Mouse (Mus musculus) heart, embryonic 11.5 days (tissue): ENCODE results near the gene Itgam. TPM values are rescaled to one million over a fixed set of nuclear protein-coding genes. Genes with fewer than 3 reads are reported as not detected.

ENCODE experiments used
- ATAC-seq: fragments of 200-750 bp; cut with Nextera tagmentation; replicated peaks from 2 replicates; pipeline ENCODE4 v1.8.0; 2017; ENCODE audit warnings: moderate library complexity; ENCODE audit not compliant: insufficient number of reproducible peaks, low FRiP score, low TSS enrichment
- H3K27ac ChIP-seq: fragments of 300-500 bp; sonication (generic); 2 replicates; pipeline ENCODE4 v1.5.1; 2014; ENCODE audit warnings: mild to moderate bottlenecking, low read depth, low read length
- H3K27me3 ChIP-seq: fragments of 300-500 bp; sonication (generic); 2 replicates; pipeline ENCODE4 v1.6.1; 2014; ENCODE audit warnings: mild to moderate bottlenecking, low read length, mixed read lengths; ENCODE audit not compliant: control insufficient read depth, insufficient read depth
- H3K36me3 ChIP-seq: fragments of 300-500 bp; sonication (generic); 2 replicates; pipeline ENCODE4 v1.6.1; 2014; ENCODE audit warnings: mild to moderate bottlenecking, low read length, moderate library complexity, mixed read lengths; ENCODE audit not compliant: control insufficient read depth, insufficient read depth
- H3K4me1 ChIP-seq: fragments of 300-500 bp; sonication (generic); 2 replicates; pipeline ENCODE4 v1.6.1; 2014; ENCODE audit warnings: low read length; ENCODE audit not compliant: control insufficient read depth, insufficient read depth
- H3K4me2 ChIP-seq: fragments of 300-500 bp; sonication (generic); 2 replicates; pipeline ENCODE4 v1.6.1; 2014; ENCODE audit warnings: mild to moderate bottlenecking, moderate library complexity
- H3K4me3 ChIP-seq: fragments of 300-500 bp; sonication (generic); 2 replicates; pipeline ENCODE4 v1.5.1; 2014; ENCODE audit warnings: low read depth, low read length
- H3K9ac ChIP-seq: fragments of 300-500 bp; sonication (generic); 2 replicates; pipeline ENCODE4 v1.6.1; 2014; ENCODE audit warnings: mild to moderate bottlenecking, low read depth, low read length, moderate library complexity
- H3K9me3 ChIP-seq: fragments of 300-500 bp; sonication (generic); replicated peaks from 2 replicates; pipeline ENCODE4 v1.6.1; 2016; ENCODE audit warnings: low read length; ENCODE audit not compliant: control insufficient read depth
- WGBS: fragments of 180-500 bp; shearing (Covaris S2); extraction: QIAGEN DNeasy Blood & Tissue Kit; methylation state at CpG from one replicate; pipeline ENCODE4 v1.1.7; 2014; ENCODE audit not compliant: insufficient replicate concordance; 5-methylcytosine and 5-hydroxymethylcytosine counted together
- polyA plus RNA-seq: library from polyadenylated mRNA; unstranded; fragments of >200 nt; fragmentation: Nextera tagmentation; extraction: Ambion mirVana; gene quantifications from 2 replicates; pipeline ENCODE4 v1.2.1, GENCODE M21; 2014

The Itgam gene
- polyA plus RNA-seq, 1 experiment from 2014 or later, result 0.29 TPM

DNA sequence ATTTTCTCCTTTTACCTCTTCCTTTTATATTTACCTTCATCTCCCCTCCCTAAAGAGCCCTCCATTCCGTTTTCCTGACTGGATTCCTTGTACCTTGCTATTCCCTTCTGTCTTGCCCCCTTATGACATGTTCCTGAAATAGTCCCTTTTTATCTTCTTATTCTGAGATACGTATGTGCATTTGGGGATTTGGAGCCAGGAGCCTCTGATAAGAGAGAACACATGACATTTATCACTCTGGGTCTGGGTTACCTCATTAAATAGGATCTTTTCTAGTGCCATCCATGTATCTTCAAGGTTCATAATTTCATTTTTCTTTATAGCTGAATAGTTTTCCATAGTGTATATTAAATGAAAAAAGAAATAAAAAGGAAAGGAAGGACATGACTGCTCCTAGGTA, 16.8 kb upstream of the Itgam start:
- no peak for ATAC-seq
- Histone ChIP-seq H3K4me1 (no peaks in the 10 kb centered on the region), H3K36me3 (no peaks in the 10 kb centered on the region)

DNA sequence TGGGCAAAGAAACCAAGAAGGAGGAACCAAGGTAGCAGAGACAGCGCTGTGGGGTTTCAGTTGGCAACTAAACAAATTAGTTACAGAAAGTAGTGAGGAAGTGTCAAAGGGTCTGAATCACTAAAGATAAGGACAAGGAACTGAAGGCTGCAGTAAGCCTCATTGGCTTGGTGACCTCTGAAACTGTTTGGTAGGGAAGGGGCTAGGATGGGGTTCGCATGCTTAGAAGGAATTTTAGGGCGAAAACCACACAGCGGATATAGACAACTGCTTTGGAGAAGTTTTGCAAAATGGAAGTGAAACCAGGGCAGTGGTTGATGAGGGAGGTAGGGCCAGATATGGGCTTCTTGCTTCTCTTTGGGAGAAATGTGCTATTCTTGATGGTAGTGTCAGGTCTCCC, 13.6 kb upstream of the Itgam start:
- H3K27ac ChIP-seq, result no peak overlapping the region
- H3K9ac ChIP-seq, result no peak overlapping the region
- no peak overlapping the region for H3K4me2 ChIP-seq
- H3K9me3 ChIP-seq, result no peaks in the 10 kb centered on the region
- no peaks in the 10 kb centered on the region for H3K27me3 ChIP-seq
- H3K4me1 ChIP-seq, result no peaks in the 10 kb centered on the region
- no peak overlapping the region for H3K4me3 ChIP-seq
- ATAC-seq, result no peak
- WGBS, result 77% methylated on average over 4 of the region's 4 CpGs
- H3K36me3 ChIP-seq, result no peaks in the 10 kb centered on the region

More for the DNA sequence above, 16.8 kb upstream of the Itgam start:
- Histone ChIP-seq H3K9me3 (no peaks in the 10 kb centered on the region), H3K27me3 (no peaks in the 10 kb centered on the region), H3K27ac (no peak overlapping the region), H3K4me2 (no peak overlapping the region), H3K4me3 (no peak overlapping the region), H3K9ac (no peak overlapping the region)
- WGBS, result 47% methylated on average over 2 of the region's 2 CpGs

DNA sequence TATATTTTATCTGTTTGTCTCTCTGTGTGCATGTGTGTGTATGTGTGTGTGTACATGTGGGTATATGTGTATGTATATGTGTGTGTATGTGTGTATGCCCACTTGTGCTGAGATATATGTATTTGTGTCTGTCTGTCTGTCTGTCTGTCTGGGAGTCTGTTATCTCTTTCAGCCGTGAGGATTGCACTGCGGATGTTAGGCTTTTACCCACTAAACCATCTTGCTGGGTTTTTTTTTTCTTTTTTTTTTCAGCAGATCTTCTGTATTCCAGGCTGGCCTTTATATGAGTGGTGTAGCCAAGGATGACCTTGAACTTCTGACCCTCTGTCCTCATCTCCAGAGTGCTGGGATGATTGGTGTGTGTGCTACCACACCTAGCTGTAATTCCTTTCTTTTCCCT, 13.2 kb upstream of the Itgam start:
- no peaks in the 10 kb centered on the region for H3K9me3 ChIP-seq
- no peak overlapping the region for H3K4me3 ChIP-seq
- no peaks in the 10 kb centered on the region for H3K36me3 ChIP-seq
- H3K9ac ChIP-seq, result no peak overlapping the region
- H3K27ac ChIP-seq, result no peak overlapping the region
- H3K4me2 ChIP-seq, result no peak overlapping the region
- 73% methylated on average over 2 of the region's 2 CpGs for WGBS
- ATAC-seq, result no peak
- no peaks in the 10 kb centered on the region for H3K27me3 ChIP-seq
- no peaks in the 10 kb centered on the region for H3K4me1 ChIP-seq

DNA sequence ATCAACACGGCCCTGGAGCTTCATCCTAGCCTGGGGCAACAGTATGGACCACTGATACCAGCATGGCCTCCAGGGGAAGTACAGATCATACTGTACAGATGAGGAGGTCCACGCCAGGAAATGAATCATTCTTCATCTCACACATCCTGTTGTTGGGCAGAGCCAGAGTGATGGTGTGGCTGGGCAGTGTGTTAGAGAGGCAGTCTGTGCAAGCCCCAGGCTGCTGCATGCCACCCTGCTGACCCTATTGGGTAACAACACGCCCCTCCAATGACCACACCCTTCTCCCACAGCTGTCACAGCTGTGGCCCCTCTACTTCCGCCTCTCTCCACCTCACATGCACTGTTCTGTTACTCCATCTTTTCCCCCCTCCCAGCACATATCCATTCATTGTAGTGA, 11.7 kb upstream of the Itgam start:
- Histone ChIP-seq H3K27ac (no peak overlapping the region), H3K27me3 (no peaks in the 10 kb centered on the region), H3K9ac (no peak overlapping the region), H3K4me3 (no peak overlapping the region), H3K4me1 (no peaks in the 10 kb centered on the region), H3K9me3 (no peaks in the 10 kb centered on the region), H3K36me3 (no peaks in the 10 kb centered on the region), H3K4me2 (no peak overlapping the region)
- WGBS, result 59% methylated on average over 4 of the region's 4 CpGs
- ATAC-seq, result no peak

DNA sequence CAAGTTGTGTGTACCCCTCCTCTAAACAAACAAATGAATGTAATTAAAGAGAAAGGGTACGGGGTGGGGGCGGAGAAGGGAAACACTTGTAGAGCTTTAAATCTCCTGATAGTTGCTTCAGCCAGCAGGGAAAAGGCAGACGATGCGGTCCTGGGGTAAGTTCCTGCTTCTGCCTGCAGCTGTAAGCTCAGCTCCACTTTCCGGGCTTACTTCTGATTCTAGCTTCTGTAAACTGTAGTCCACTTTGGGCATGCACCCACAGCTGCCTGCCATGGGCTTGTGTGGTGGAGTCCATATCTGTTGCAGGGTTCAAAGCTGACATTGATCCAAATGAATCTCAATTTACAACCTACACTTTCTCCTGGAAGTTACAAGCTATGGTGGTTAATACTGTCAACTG, 9.4 kb upstream of the Itgam start:
- WGBS, result 73% methylated on average over 5 of the region's 5 CpGs
- H3K27me3 ChIP-seq, result no peaks in the 10 kb centered on the region
- H3K27ac ChIP-seq, result no peak overlapping the region
- no peaks in the 10 kb centered on the region for H3K9me3 ChIP-seq
- H3K4me2 ChIP-seq, result no peak overlapping the region
- H3K4me3 ChIP-seq, result no peak overlapping the region
- H3K36me3 ChIP-seq, result no peaks in the 10 kb centered on the region
- no peak for ATAC-seq
- no peaks in the 10 kb centered on the region for H3K4me1 ChIP-seq
- no peak overlapping the region for H3K9ac ChIP-seq

DNA sequence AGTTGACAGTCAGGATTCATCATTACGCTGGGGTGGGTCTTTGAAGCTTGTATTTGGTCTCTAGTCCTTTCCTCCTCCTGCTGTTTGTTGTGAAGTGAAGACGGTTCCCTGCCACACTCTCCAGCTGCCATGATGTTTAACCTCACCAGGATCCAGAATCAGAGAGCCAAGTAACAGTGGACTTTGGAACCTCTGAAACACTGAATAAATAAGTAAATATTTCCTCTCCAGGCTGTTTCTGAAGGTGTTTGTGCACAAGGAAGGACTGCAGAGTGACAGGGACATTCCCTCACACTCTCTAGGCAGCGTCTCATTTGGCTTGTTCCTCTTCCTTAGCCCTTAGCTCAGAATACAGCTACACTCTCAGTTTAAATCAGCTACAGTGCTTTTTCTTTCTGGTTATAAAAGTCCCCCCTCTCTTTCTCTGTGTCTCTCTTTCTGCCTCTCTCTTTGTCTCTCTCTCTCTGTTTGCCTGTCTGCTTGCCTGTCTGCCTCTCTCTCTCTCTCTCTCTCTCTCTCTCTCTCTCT, 5.5 kb upstream of the Itgam start:
- ATAC-seq, result no peak
- no peak overlapping the region for H3K27ac ChIP-seq
- WGBS, result 58% methylated on average over 3 of the region's 3 CpGs

DNA sequence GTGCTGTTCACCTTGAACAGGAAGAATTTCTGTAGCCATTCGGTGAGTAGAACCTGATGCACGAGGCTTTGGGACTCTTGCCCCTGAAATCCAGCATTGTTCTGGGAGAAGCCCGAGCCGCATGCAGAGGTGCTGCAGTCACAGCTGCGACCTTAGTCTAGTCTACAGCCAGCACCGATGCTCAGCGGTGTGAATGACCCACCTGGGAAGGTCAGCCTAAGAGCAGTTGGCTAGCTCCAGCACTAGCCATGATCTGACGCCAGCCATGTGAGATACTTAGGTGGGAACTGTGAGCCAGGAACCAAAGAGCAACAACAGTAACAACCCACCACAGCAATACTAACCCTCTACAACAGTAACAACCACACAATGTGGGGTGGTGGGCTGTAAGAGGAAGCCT, 4.6 kb upstream of the Itgam start:
- no peaks in the 10 kb centered on the region for H3K36me3 ChIP-seq
- no peak overlapping the region for H3K27ac ChIP-seq
- no peaks in the 10 kb centered on the region for H3K27me3 ChIP-seq
- H3K4me3 ChIP-seq, result no peak overlapping the region
- no peaks in the 10 kb centered on the region for H3K4me1 ChIP-seq
- 64% methylated on average over 8 of the region's 8 CpGs for WGBS
- H3K4me2 ChIP-seq, result no peak overlapping the region
- ATAC-seq, result no peak
- H3K9ac ChIP-seq, result no peak overlapping the region
- H3K9me3 ChIP-seq, result no peaks in the 10 kb centered on the region

More for the DNA sequence above, 5.5 kb upstream of the Itgam start:
- Histone ChIP-seq H3K4me1 (no peaks in the 10 kb centered on the region), H3K4me2 (no peak overlapping the region), H3K27me3 (no peaks in the 10 kb centered on the region), H3K9ac (no peak overlapping the region), H3K9me3 (no peaks in the 10 kb centered on the region), H3K36me3 (no peaks in the 10 kb centered on the region), H3K4me3 (no peak overlapping the region)

DNA sequence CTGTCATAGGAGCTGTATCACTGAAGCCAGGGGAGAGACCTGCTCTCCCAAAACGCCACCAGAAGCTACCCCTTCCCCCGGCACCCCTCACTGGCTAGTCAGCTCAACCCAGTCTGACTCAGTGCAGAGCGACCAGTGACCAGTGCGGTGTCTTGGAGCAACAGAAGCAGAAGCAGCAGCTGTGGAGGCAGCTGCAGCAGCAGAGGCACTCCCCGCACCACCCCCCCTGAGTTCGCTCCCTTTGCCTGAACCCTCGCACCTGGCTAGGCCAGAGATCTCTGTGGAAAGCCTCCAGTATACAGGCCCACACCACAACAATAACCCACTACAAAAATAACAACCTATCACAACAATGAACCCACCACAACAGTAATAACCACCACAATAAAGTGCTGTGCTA, 3.9 kb upstream of the Itgam start:
- WGBS, result 59% methylated on average over 7 of the region's 7 CpGs

DNA sequence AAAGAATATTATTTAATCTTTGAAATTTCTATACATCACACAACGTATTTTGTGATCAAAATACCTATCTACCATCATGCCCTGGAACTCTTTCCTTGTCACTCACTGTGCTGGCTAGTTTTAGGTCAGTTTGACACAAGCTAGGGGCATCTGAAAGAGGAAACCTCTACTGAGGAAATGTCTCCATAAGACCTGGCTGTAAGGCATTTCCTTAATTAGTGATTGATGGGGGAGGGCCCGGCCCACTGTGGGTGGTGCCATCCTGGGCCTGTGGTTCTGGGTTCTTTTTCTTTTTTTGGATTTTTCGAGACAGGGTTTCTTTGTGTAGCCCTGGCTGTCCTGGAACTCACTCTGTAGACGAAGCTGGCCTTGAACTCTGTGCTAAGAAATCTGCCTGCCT, 3.3 kb upstream of the Itgam start:
- no peak overlapping the region for H3K9ac ChIP-seq
- H3K4me1 ChIP-seq, result no peaks in the 10 kb centered on the region
- no peaks in the 10 kb centered on the region for H3K27me3 ChIP-seq
- H3K4me2 ChIP-seq, result no peak overlapping the region
- no peak overlapping the region for H3K4me3 ChIP-seq
- no peak for ATAC-seq
- WGBS, result 67% methylated on average over 4 of the region's 4 CpGs
- no peaks in the 10 kb centered on the region for H3K9me3 ChIP-seq
- H3K36me3 ChIP-seq, result no peaks in the 10 kb centered on the region
- H3K27ac ChIP-seq, result no peak overlapping the region

More for the DNA sequence above, 3.9 kb upstream of the Itgam start:
- Histone ChIP-seq H3K27ac (no peak overlapping the region), H3K4me2 (no peak overlapping the region), H3K9me3 (no peaks in the 10 kb centered on the region), H3K4me1 (no peaks in the 10 kb centered on the region), H3K9ac (no peak overlapping the region), H3K4me3 (no peak overlapping the region), H3K36me3 (no peaks in the 10 kb centered on the region), H3K27me3 (no peaks in the 10 kb centered on the region)
- ATAC-seq, result no peak
